Mouse (Mus musculus) embryonic stem cell, embryonic (primary cell): Measurements from ENCODE around the gene 1700029I15Rik.

Experiments used
- CTCF ChIA-PET, 4 experiments: fragments of 300-600 bp in 2 of 4; fragments of 350-600 bp in 2 of 4; sonication (Branson Sonifier 250); formaldehyde crosslinking; loops; one replicate each; lab custom pipeline; 2022; ENCODE audit warnings: inconsistent platforms in 2 of 4; lab: Charles Lee
- POLR2A ChIA-PET, 4 experiments: fragments of 300-600 bp in 2 of 4; fragments of 350-600 bp in 2 of 4; sonication (Branson Sonifier 250); formaldehyde crosslinking; loops; one replicate each; lab custom pipeline; 2022; ENCODE audit warnings: antibody characterized with exemption in 4 of 4, inconsistent platforms in 1 of 4; lab: Charles Lee

Gene 1700029I15Rik

GRCm38 (mm10) chr2:92400682-92401081, 18.3 kb downstream of the 1700029I15Rik start:
- CTCF ChIA-PET: interaction anchor here in 2 of 4 experiments (0.5 to 0.8 kb wide), 2 partner anchors 26 to 187 kb away, joined by 3 to 7 read pairs; no protein-coding TSS in a partner anchor

DNA sequence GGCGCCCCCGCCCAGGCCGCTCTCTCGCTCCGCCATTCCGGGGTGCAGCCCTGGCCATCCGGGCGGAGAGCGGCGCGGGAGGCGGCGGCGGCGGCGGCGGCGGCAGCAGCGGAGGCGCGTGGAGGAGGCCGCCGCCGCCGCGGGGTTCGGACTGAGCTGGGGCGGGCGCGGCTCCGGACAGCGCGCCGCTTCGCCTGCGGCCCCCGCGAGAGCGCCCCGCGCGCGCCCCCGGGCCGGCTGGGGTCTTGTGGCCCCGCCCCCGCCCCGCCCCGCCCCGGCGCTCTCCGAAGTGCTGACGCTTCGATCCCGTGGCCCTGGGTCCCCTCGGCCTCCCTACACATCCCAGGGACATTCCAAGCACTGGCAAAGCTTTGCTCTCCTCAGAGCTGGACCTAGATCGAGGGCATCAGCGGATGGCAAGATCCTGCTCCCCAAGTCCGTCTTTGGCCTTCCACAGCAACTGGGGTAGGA, 18.8 kb downstream of the 1700029I15Rik start, which contains the start of gene Mapk8ip1:
Mapk8ip1 (minus strand) TSS at position 173 of the 471 bp plus-strand sequence.
- POLR2A ChIA-PET: interaction anchor here in 3 of 4 experiments (0.5 to 4.4 kb wide), 17 partner anchors 8 to 469 kb away, joined by 3 to 19 read pairs (median 5); partner anchors contain the start of genes Large2 (in 2 of the 3), Mdk (in 1 of the 3), Pex16 (in 1 of the 3) and Slc35c1 (in 1 of the 3)
- CTCF ChIA-PET: interaction anchor here in 2 of 4 experiments (0.5 to 0.8 kb wide), 2 partner anchors 25 to 187 kb away, joined by 3 to 7 read pairs; no protein-coding TSS in a partner anchor

More at GRCm38 (mm10) chr2:92400682-92401081, 18.3 kb downstream of the 1700029I15Rik start:
- POLR2A ChIA-PET: interaction anchor here in 3 of 4 experiments (0.6 to 4.4 kb wide), 15 partner anchors 9 to 393 kb away, joined by 3 to 19 read pairs (median 5); partner anchors contain the start of genes Large2 (in 2 of the 3), Pex16 (in 1 of the 3) and Slc35c1 (in 1 of the 3)

GRCm38 (mm10) chr2:92402591-92403326, 20.4 kb downstream of the 1700029I15Rik start:
- CTCF ChIA-PET: interaction anchor here in 1 of 4 experiments (0.9 kb wide), 1 partner anchor 17 kb away, joined by 3 read pairs; no protein-coding TSS in a partner anchor
- POLR2A ChIA-PET: interaction anchor here in 2 of 4 experiments (1.4 to 1.8 kb wide), 2 partner anchors 27 to 29 kb away, joined by 4 to 5 read pairs; no protein-coding TSS in a partner anchor

DNA sequence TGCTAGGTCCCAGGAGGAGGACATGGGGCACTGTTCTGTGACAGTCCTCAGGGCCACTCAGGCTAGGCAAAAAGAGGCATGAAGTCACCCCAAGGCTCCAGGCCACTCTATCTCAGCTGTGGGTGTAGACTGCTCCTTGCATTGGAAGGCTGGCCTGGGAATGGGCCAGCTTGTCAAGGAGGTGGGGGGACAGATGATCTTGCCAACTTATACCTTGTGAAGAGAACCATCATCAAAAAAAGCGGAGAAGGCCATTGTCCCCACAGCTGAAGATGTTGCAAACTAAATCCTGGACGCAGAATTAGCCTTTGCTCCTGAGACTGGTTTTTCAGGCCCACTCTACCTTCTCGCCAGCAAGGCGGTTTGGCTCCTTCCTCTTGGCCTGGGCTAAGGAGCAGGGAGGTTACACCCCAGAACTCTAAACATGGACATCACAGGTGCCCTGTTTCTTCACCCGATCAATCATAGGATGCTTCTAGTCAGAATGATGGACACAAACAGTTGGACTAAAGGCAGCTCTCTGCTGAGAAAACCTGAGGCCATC, 21.5 kb downstream of the 1700029I15Rik start:
- ChIA-PET CTCF (no interaction called here), POLR2A (interaction anchor here in 2 of 4 experiments (0.6 to 1.6 kb wide), 4 partner anchors 21 to 747 kb away, joined by 3 to 5 read pairs (median 4); no protein-coding TSS in a partner anchor)

GRCm38 (mm10) chr2:92404737-92405136, 22.4 kb downstream of the 1700029I15Rik start:
- ChIA-PET CTCF (no interaction called here), POLR2A (interaction anchor here in 3 of 4 experiments (1.2 to 1.6 kb wide), 3 partner anchors 11 to 20 kb away, joined by 3 to 5 read pairs (median 4); no protein-coding TSS in a partner anchor)

- ChIA-PET CTCF (no interaction called here), POLR2A (interaction anchor here in 3 of 4 experiments (0.8 to 1.2 kb wide), 5 partner anchors 10 to 34 kb away, joined by 3 to 4 read pairs (median 3); partner anchors contain the start of gene Large2 (in 1 of the 3))
Measured at GRCm38 (mm10) chr2:92405687-92406086, 23.3 kb downstream of the 1700029I15Rik start.

DNA sequence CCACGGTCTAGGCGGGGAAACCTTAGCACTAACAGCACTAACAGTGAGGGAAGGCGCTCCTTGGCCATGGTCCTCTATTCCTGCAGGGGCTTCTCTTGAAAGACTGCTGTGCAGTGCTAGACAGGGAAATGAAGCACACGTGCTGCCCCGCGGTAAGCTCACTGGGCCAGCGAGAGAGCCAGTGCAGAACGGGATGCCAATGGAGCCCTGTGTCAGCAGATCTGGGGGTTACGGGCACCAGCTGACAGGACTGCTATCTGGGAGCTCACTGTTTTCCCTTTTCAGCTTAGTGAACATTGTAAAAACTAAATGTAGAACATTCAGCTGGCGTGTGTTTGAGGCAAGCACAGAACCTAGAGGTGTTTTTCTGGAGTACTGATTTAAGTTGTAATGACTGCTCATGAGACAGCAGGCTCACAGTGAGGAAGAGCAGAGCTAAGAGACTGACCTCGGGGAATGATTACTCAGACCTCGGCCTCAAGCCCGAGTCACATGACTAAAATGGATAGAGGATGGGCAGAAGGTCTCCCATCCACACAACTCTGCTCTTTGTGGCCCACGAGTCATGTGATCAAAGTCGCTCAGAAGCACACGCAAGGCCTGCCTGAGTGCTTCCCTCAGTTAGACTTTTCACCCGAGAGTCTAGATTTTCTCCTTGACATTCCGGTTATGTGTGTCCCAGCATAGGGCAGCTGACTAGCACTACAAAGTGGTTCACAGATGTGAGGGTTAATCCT, 26.1 kb downstream of the 1700029I15Rik start:
- POLR2A ChIA-PET: interaction anchor here in 3 of 4 experiments (0.6 to 2.4 kb wide), 7 partner anchors 9 to 37 kb away, joined by 3 to 11 read pairs (median 4); no protein-coding TSS in a partner anchor
- CTCF ChIA-PET: interaction anchor here in 1 of 4 experiments (0.8 to 1.5 kb wide), 2 partner anchors 14 to 66 kb away, joined by 3 to 5 read pairs; no protein-coding TSS in a partner anchor

DNA sequence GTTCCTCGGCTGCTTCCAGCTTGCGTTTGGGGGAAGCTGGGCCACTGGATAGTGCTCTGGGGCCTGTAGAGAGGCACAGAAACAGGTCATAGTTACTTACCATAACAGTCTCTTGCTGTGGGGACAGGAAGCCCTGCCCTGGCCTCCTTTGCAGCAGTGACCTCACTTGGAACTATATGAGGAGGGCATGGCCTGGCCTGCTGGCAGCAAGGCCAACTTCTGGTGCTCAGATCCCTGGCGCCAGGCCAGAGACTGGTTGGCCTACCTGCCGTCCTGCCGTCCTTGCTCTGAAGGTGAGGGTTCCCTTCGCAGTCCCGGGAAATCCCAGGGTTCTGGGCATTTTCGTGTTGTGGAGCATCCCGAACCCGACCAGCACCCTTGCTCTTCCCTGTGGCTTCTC, 29.4 kb downstream of the 1700029I15Rik start:
- CTCF ChIA-PET: no interaction called here

DNA sequence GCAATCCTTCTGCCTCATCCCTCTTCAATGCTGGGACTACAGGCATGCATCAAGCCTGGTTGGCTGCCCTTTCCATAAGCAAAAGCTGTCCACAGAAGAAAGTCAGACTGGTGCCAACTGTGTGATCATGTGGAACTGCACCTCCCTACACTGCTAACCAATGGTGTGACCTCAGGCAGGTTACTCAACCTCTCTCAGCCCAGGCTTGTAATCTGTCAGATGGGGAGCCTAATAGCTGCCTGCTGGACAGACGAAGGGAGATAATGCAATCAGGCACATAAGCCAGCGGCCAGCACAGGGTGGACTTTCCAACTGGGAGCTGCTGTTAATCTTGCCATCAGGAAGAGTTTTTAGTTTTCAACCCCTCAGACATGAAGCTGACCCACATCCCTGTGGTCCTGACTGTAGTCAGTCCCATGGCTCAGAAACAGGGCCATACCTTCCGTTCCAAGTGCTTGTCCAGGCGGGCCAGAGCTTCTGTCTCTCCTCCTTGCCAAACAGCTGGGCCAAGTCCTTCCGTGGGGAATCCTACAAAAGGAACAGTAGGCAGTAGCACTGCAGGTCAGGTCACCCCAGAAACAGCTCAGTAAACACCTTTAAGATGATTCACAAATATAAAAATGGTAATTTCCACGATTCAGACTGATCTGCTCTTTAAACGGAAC, 39.5 kb downstream of the 1700029I15Rik start:
- ChIA-PET CTCF (interaction anchor here in 2 of 4 experiments (0.6 to 2.0 kb wide), 10 partner anchors 9 to 909 kb away, joined by 3 to 8 read pairs (median 4); partner anchors contain the start of genes Large2 (in 1 of the 2), Mdk (in 1 of the 2) and Pex16 (in 1 of the 2)), POLR2A (interaction anchor here in 3 of 4 experiments (0.6 to 15.5 kb wide), 18 partner anchors 9 to 238 kb away, joined by 3 to 178 read pairs (median 5); partner anchors contain the start of genes Cry2 (in 2 of the 3), Large2 (in 1 of the 3), Pex16 (in 1 of the 3) and Slc35c1 (in 1 of the 3))

More for the DNA sequence above, 29.4 kb downstream of the 1700029I15Rik start:
- POLR2A ChIA-PET: no interaction called here

- CTCF ChIA-PET: interaction anchor here in 3 of 4 experiments (0.6 to 2.0 kb wide), 16 partner anchors 9 to 972 kb away, joined by 3 to 8 read pairs (median 4); partner anchors contain the start of genes Large2 (in 1 of the 3), Mdk (in 1 of the 3) and Pex16 (in 1 of the 3)
- POLR2A ChIA-PET: interaction anchor here in 3 of 4 experiments (0.6 to 15.5 kb wide), 20 partner anchors 8 to 398 kb away, joined by 3 to 178 read pairs (median 5); partner anchors contain the start of genes Cry2 (in 2 of the 3), Large2 (in 2 of the 3), Pex16 (in 2 of the 3) and Creb3l1 (in 1 of the 3)
Measured at GRCm38 (mm10) chr2:92422388-92423135, 40.2 kb downstream of the 1700029I15Rik start.

- CTCF ChIA-PET: interaction anchor here in 2 of 4 experiments (0.6 to 2.0 kb wide), 10 partner anchors 8 to 972 kb away, joined by 3 to 8 read pairs (median 3); no protein-coding TSS in a partner anchor
- POLR2A ChIA-PET: interaction anchor here in 3 of 4 experiments (1.0 to 15.5 kb wide), 17 partner anchors 9 to 464 kb away, joined by 3 to 178 read pairs (median 10); partner anchors contain the start of genes Large2 (in 3 of the 3), Pex16 (in 3 of the 3), Cry2 (in 2 of the 3) and Creb3l1 (in 1 of the 3)
Measured at GRCm38 (mm10) chr2:92423156-92423555, 40.8 kb downstream of the 1700029I15Rik start.

- ChIA-PET POLR2A (interaction anchor here (0.6 to 15.5 kb wide), 38 partner anchors 8 to 767 kb away, joined by 3 to 178 read pairs (median 4); partner anchors contain the start of genes Large2 (in 3 of the 4), Pex16 (in 3 of the 4), Cry2 (in 2 of the 4) and Creb3l1 (in 1 of the 4)), CTCF (interaction anchor here in 3 of 4 experiments (0.6 to 2.2 kb wide), 15 partner anchors 9 to 497 kb away, joined by 3 to 11 read pairs (median 3); partner anchors contain the start of genes Chrm4 (in 1 of the 3), Cry2 (in 1 of the 3), Large2 (in 1 of the 3) and Pex16 (in 1 of the 3))
Measured at GRCm38 (mm10) chr2:92423702-92424461, 41.5 kb downstream of the 1700029I15Rik start.

GRCm38 (mm10) chr2:92424462-92425308, 42.3 kb downstream of the 1700029I15Rik start:
- ChIA-PET POLR2A (interaction anchor here in 3 of 4 experiments (0.5 to 15.5 kb wide), 55 partner anchors 8 to 766 kb away, joined by 3 to 178 read pairs (median 4); partner anchors contain the start of genes Cry2 (in 3 of the 3), Large2 (in 3 of the 3), Pex16 (in 3 of the 3) and Mapk8ip1 (in 2 of the 3)), CTCF (interaction anchor here in 2 of 4 experiments (0.6 to 2.2 kb wide), 11 partner anchors 8 to 753 kb away, joined by 3 to 11 read pairs (median 3); partner anchors contain the start of genes Chrm4 (in 1 of the 2), Cry2 (in 1 of the 2), Large2 (in 1 of the 2) and Pex16 (in 1 of the 2))
